9 mouse cellular contexts compared by ENCODE assay signal in the genomic region with DNA sequence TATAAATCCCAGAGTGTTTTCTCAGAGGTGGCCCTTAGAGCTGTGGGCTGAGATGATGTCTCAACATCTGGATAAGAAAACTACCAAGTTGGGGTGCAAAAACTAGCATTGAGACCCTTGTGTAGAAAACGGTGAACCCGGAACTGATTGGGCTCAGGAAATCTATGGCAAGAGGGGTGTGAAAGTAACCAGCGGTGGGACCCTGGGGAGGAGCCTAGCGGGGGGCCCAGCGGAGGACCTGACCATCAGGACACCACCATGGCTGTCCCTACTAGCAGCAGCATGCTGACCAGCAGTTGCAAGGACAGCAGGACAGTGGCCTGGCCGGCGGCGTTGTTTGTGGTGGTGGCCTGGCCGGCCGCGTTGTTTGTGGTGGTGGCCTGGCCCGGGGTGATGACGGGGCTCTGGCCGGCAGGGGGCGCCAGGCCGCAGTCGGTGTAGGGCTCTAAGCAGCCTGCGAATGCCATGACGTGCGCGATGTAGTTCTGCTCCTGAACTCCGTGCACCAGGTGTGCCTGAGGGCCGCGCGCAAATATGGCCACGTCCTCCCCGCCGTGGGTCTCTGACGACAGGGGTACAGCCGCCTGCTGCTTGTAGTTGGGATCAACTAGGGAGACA. TPM values are rescaled to one million over a fixed set of nuclear protein-coding genes. Genes with fewer than 3 reads are reported as not detected.
DNase-seq lines count a peak whose midpoint lies in the region; ATAC-seq lines count a peak whose summit lies in the region.
"Had no signal": no experiment of that assay in that cellular context is flagged by ENCODE, and none has a peak within 500 bp of the region (broad histone marks: within the 10 kb centered on the region; RNA-seq: fewer than 3 reads in every experiment).

No protein-coding gene starts in this region.

- H3K9ac ChIP-seq in hindbrain, embryonic 11.5 days (ENCODE audit: low read depth, low read length), result no peak overlapping the region
- H3K9ac ChIP-seq: liver, embryonic 15.5 days had no signal

- ATAC-seq in hindbrain, embryonic 11.5 days (ENCODE audit: low FRiP score), result peak; percentile 75
- ATAC-seq in monocyte, adult 5-6 weeks (replicated peaks; ENCODE audit: insufficient number of reproducible peaks, low FRiP score, low TSS enrichment, poor library complexity, severe bottlenecking), result no peak

- H3K27me3 ChIP-seq in hindbrain, embryonic 11.5 days (ENCODE audit: control insufficient read depth, insufficient read depth, low read length), result no peaks in the 10 kb centered on the region; the same call in 1 of the 2 replicates
- H3K27me3 ChIP-seq: liver, embryonic 15.5 days had no signal

- no peak overlapping the region for H3K4me3 ChIP-seq in hindbrain, embryonic 11.5 days (ENCODE audit: low read depth, low read length)
- H3K4me3 ChIP-seq: liver, embryonic 15.5 days had no signal

- no peaks in the 10 kb centered on the region for H3K36me3 ChIP-seq in hindbrain, embryonic 11.5 days (ENCODE audit: control insufficient read depth, insufficient read depth, low read length)
- H3K36me3 ChIP-seq: liver, embryonic 15.5 days had no signal

- H3K4me1 ChIP-seq in hindbrain, embryonic 11.5 days (replicated peaks; ENCODE audit: control insufficient read depth, insufficient read depth, low read length), result no peaks in the 10 kb centered on the region

- no peaks in the 10 kb centered on the region for H3K9me3 ChIP-seq in hindbrain, embryonic 11.5 days (ENCODE audit: control insufficient read depth, low read length)
- H3K9me3 ChIP-seq: liver, embryonic 15.5 days had no signal

- peak overlapping the region; percentile 1; the same call in 1 of the 2 replicates for H3K4me2 ChIP-seq in hindbrain, embryonic 11.5 days (replicated peaks; ENCODE audit: low read depth, low read length)
- H3K4me2 ChIP-seq: liver, embryonic 15.5 days had no signal

- H3K27ac ChIP-seq in hindbrain, embryonic 11.5 days (ENCODE audit: low read depth, low read length), result no peak overlapping the region
- H3K27ac ChIP-seq: liver, embryonic 15.5 days had no signal

- peak; percentile 51 for DNase-seq in NIH3T3 (ENCODE audit: low read depth)
- peak; percentile 16 for DNase-seq in cerebellum, adult 8-10 months
- DNase-seq in forelimb bud, embryonic 11.5 days (ENCODE audit: low read depth, low spot score), result peak; percentile 56
- DNase-seq in hindbrain, embryonic 11.5 days (ENCODE audit: low spot score), result peak; percentile 83
- peak; percentile 15 to 20 for DNase-seq in layer of hippocampus, postnatal 14 days (ENCODE audit: low spot score in 2 of 2)
- DNase-seq in lung, postnatal 14 days, result peak; percentile 70
- peak; percentile 15 to 20 for DNase-seq in right cerebral cortex, adult 2 months (ENCODE audit: low spot score in 2 of 2)

- WGBS in hindbrain, embryonic 11.5 days, result 14% methylated on average over 30 of the region's 30 CpGs

RNA-seq across cellular contexts. Expression of a gene that starts 2.9 kb away (rescaled TPM):
- not detected in 2 replicates for polyA plus RNA-seq in hindbrain, embryonic 11.5 days (2014; fragmentation: Nextera tagmentation; extraction: Ambion mirVana)
- under 1 TPM in 1 of 2 experiments, not detected in 1; 0.14 TPM for total RNA-seq in layer of hippocampus, postnatal 14 days (2021)
- not detected in 3 replicates for total RNA-seq in monocyte, adult 5-6 weeks (2017)

RNA-seq across cellular contexts. Expression of a gene that starts 8.7 kb away (rescaled TPM):
- not detected in 2 replicates for polyA plus RNA-seq in hindbrain, embryonic 11.5 days (2014; fragmentation: Nextera tagmentation; extraction: Ambion mirVana)
- total RNA-seq in layer of hippocampus, postnatal 14 days (2021), result not detected
- total RNA-seq in monocyte, adult 5-6 weeks (2017), result not detected in 3 replicates
- polyA plus RNA-seq: liver, embryonic 15.5 days had no signal

RNA-seq across cellular contexts. Expression of a gene that starts 26.3 kb away (rescaled TPM):
- not detected in 2 replicates for polyA plus RNA-seq in hindbrain, embryonic 11.5 days (2014; fragmentation: Nextera tagmentation; extraction: Ambion mirVana)
- not detected for total RNA-seq in layer of hippocampus, postnatal 14 days (2021)
- total RNA-seq in monocyte, adult 5-6 weeks (2017), result not detected in 3 replicates
- polyA plus RNA-seq: liver, embryonic 15.5 days had no signal

RNA-seq across cellular contexts. Expression of a gene that starts 57.9 kb away (rescaled TPM):
- 10.0 and 14.7 TPM in 2 replicates for polyA plus RNA-seq in hindbrain, embryonic 11.5 days (2014; fragmentation: Nextera tagmentation; extraction: Ambion mirVana)
- total RNA-seq in layer of hippocampus, postnatal 14 days (2021), result 1 to 10 TPM; 3.6 to 4.4 TPM
- not detected in 3 replicates for total RNA-seq in monocyte, adult 5-6 weeks (2017)
- polyA plus RNA-seq: liver, embryonic 15.5 days had no signal

Comparison
In these comparisons a context has a peak if more than half of its experiments do, and no peak if none do; other contexts are left out.
1. DNase-seq: peak in every context shown above with its lines; median percentile 83 in hindbrain, embryonic 11.5 days; 70 in lung, postnatal 14 days; 56 in forelimb bud, embryonic 11.5 days; 51 in NIH3T3; 18 in layer of hippocampus, postnatal 14 days; 18 in right cerebral cortex, adult 2 months; 16 in cerebellum, adult 8-10 months.